Mouse (Mus musculus) adrenal gland, postnatal 4 days (tissue): ENCODE results near the gene Olfr732. TPM values are rescaled to one million over a fixed set of nuclear protein-coding genes. Genes with fewer than 3 reads are reported as not detected.

Experiments used
- DNase-seq, 2 experiments: peaks; one replicate each; pipeline ENCODE4 v3.0.0; 2021 to 2022; ENCODE audit warnings: low spot score in 2 of 2, mixed read lengths in 2 of 2
- long read RNA-seq, 2 experiments: library from polyadenylated mRNA; stranded (forward); transcript quantifications; one replicate each; pipeline ENCODE4 v2.0.0; 2021
- total RNA-seq, 2 experiments: library from RNA; stranded (reverse); gene quantifications; 2 replicates each; pipeline ENCODE4 v1.2.3; 2021

Gene Olfr732
- not detected for total RNA-seq
- long read RNA-seq, experiment 1, result 0 reads
- long read RNA-seq, experiment 2, result 0 reads

- DNase-seq, result no peak
These were observed at the start of gene Olfr732 for GRCm38 (mm10) chr14:50284106-50284505. Olfr732 (minus strand) TSS chr14:50284206.

GRCm38 (mm10) chr14:50326661-50327060 is 42.7 kb upstream of the Olfr732 start, which contains the start of gene Olfr734:
Olfr734 (minus strand) TSS chr14:50326761.
- no peak for DNase-seq

- no peak for DNase-seq
These were observed 17.4 kb upstream of the Olfr732 start, which contains the start of gene Olfr733 for GRCm38 (mm10) chr14:50301422-50301821. Olfr733 (minus strand) TSS chr14:50301522.

GRCm38 (mm10) chr14:50241766-50242165 is 42.2 kb downstream of the Olfr732 start, which contains the start of gene Olfr731:
Olfr731 (minus strand) TSS chr14:50241866.
- DNase-seq, result no peak

Other genes with a start within 250 kb of the Olfr732 start
- not detected for gene Olfr725, start 243.8 kb downstream of the Olfr732 start, total RNA-seq
- gene Olfr726, start 193.3 kb downstream of the Olfr732 start, total RNA-seq, result not detected
- gene Olfr727, start 161.0 kb downstream of the Olfr732 start, total RNA-seq, result not detected
- gene Olfr728, start 141.5 kb downstream of the Olfr732 start, total RNA-seq, result not detected
- gene Olfr729, start 131.3 kb downstream of the Olfr732 start, total RNA-seq, result not detected
- not detected for gene Olfr730, start 96.0 kb downstream of the Olfr732 start, total RNA-seq
- gene Olfr731, start 42.3 kb downstream of the Olfr732 start, total RNA-seq, result not detected
- not detected for gene Olfr733, start 17.3 kb upstream of the Olfr732 start, total RNA-seq
- not detected for gene Olfr734, start 42.6 kb upstream of the Olfr732 start, total RNA-seq
- not detected for gene Olfr735, start 64.7 kb upstream of the Olfr732 start, total RNA-seq
- gene Tlr11, start 73.7 kb upstream of the Olfr732 start, total RNA-seq, result under 1 TPM in 1 of 2 experiments, not detected in 1; 0.23 TPM
- not detected for gene Olfr736, start 97.0 kb upstream of the Olfr732 start, total RNA-seq
- not detected for gene Olfr738, start 123.4 kb upstream of the Olfr732 start, total RNA-seq
- gene Olfr739, start 134.4 kb upstream of the Olfr732 start, total RNA-seq, result not detected
- gene Olfr740, start 161.3 kb upstream of the Olfr732 start, total RNA-seq, result not detected
- gene Olfr741, start 188.5 kb upstream of the Olfr732 start, total RNA-seq, result not detected
- gene Olfr742, start 219.4 kb upstream of the Olfr732 start, total RNA-seq, result not detected
- not detected for gene Olfr743, start 237.6 kb upstream of the Olfr732 start, total RNA-seq